Mouse (Mus musculus) embryonic facial prominence, embryonic 12.5 days (tissue): ENCODE results near the gene Lrp10. TPM values are rescaled to one million over a fixed set of nuclear protein-coding genes. Genes with fewer than 3 reads are reported as not detected.

Experiments
- ATAC-seq: fragments of 200-750 bp; cut with Nextera tagmentation; 2 replicates; pipeline ENCODE4 v1.8.0; 2017; ENCODE audit not compliant: insufficient number of reproducible peaks, insufficient read depth, low FRiP score, low TSS enrichment
- H3K27ac ChIP-seq: fragments of 300-500 bp; sonication (generic); 2 replicates; pipeline ENCODE4 v1.5.1; 2016; ENCODE audit warnings: mild to moderate bottlenecking
- H3K27me3 ChIP-seq: fragments of 300-500 bp; sonication (generic); 2 replicates; pipeline ENCODE4 v1.6.1; 2016; ENCODE audit warnings: mild to moderate bottlenecking, moderate library complexity
- H3K36me3 ChIP-seq: fragments of 300-500 bp; sonication (generic); 2 replicates; pipeline ENCODE4 v1.6.1; 2016; ENCODE audit warnings: mild to moderate bottlenecking
- H3K4me1 ChIP-seq: fragments of 300-500 bp; sonication (generic); 2 replicates; pipeline ENCODE4 v1.6.1; 2016
- H3K4me2 ChIP-seq: fragments of 300-500 bp; sonication (generic); replicated peaks from 2 replicates; pipeline ENCODE4 v1.6.1; 2016; ENCODE audit warnings: mild to moderate bottlenecking, moderate library complexity
- H3K4me3 ChIP-seq: fragments of 300-500 bp; sonication (generic); 2 replicates; pipeline ENCODE4 v1.5.1; 2016; ENCODE audit warnings: mild to moderate bottlenecking
- H3K9ac ChIP-seq: fragments of 300-500 bp; sonication (generic); 2 replicates; pipeline ENCODE4 v1.6.1; 2016; ENCODE audit warnings: mild to moderate bottlenecking, moderate library complexity
- H3K9me3 ChIP-seq: fragments of 300-500 bp; sonication (generic); 2 replicates; pipeline ENCODE4 v1.6.1; 2016; ENCODE audit warnings: mild to moderate bottlenecking, moderate library complexity
- WGBS: fragments of 180-500 bp; shearing (Covaris S2); methylation state at CpG from one replicate; pipeline ENCODE4 v1.1.7; 2016; 5-methylcytosine and 5-hydroxymethylcytosine counted together
- polyA plus RNA-seq: library from polyadenylated mRNA; unstranded; fragments of >200 nt; fragmentation: Nextera tagmentation; extraction: Ambion mirVana; gene quantifications from 2 replicates; pipeline ENCODE4 v1.2.1, GENCODE M21; 2016

The Lrp10 gene
- polyA plus RNA-seq, 1 experiment from 2014 or later: 34.6 TPM

GRCm38 (mm10) chr14:54481402-54481801 lies 17.5 kb downstream of the Lrp10 start:
- ATAC-seq: no peak
- peaks cover 37% of the 10 kb centered on the region for H3K27me3 ChIP-seq
- 77% methylated on average over 8 of the region's 8 CpGs for WGBS

GRCm38 (mm10) chr14:54482498-54482897 lies 18.6 kb downstream of the Lrp10 start:
- no peak overlapping the region for H3K4me3 ChIP-seq
- H3K27ac ChIP-seq: no peak overlapping the region
- WGBS: 30% methylated on average over 9 of the region's 9 CpGs
- peaks cover 27% of the 10 kb centered on the region for H3K27me3 ChIP-seq
- no peak overlapping the region for H3K9ac ChIP-seq
- H3K4me1 ChIP-seq: 0 out of 2 replicates have a peak, but pooled peaks cover 5% of the 10 kb centered on the region
- H3K36me3 ChIP-seq: no peaks in the 10 kb centered on the region
- H3K9me3 ChIP-seq: no peaks in the 10 kb centered on the region
- ATAC-seq: no peak
- no peak overlapping the region for H3K4me2 ChIP-seq

More at GRCm38 (mm10) chr14:54481402-54481801, 17.5 kb downstream of the Lrp10 start:
- H3K36me3 ChIP-seq: no peaks in the 10 kb centered on the region
- H3K4me3 ChIP-seq: no peak overlapping the region
- H3K4me1 ChIP-seq: peaks cover 10% of the 10 kb centered on the region; the same call in 1 of the 2 replicates
- no peak overlapping the region for H3K27ac ChIP-seq
- H3K4me2 ChIP-seq: no peak overlapping the region
- no peaks in the 10 kb centered on the region for H3K9me3 ChIP-seq
- no peak overlapping the region for H3K9ac ChIP-seq

- no peak overlapping the region for H3K4me2 ChIP-seq
- 89% methylated on average over 7 of the region's 7 CpGs for WGBS
- no peaks in the 10 kb centered on the region for H3K4me1 ChIP-seq
- H3K4me3 ChIP-seq: no peak overlapping the region
- H3K9ac ChIP-seq: no peak overlapping the region
- no peak overlapping the region for H3K27ac ChIP-seq
- peaks cover under 1% of the 10 kb centered on the region for H3K27me3 ChIP-seq
- no peaks in the 10 kb centered on the region for H3K36me3 ChIP-seq
- no peak for ATAC-seq
- H3K9me3 ChIP-seq: no peaks in the 10 kb centered on the region
Observed at GRCm38 (mm10) chr14:54485899-54486298, 22.0 kb downstream of the Lrp10 start.

GRCm38 (mm10) chr14:54487732-54488131 lies 23.8 kb downstream of the Lrp10 start:
- Histone ChIP-seq H3K9ac (no peak overlapping the region), H3K27me3 (no peaks in the 10 kb centered on the region; the same call in 1 of the 2 replicates), H3K4me2 (no peak overlapping the region), H3K4me1 (no peaks in the 10 kb centered on the region), H3K36me3 (no peaks in the 10 kb centered on the region), H3K9me3 (no peaks in the 10 kb centered on the region), H3K4me3 (no peak overlapping the region), H3K27ac (no peak overlapping the region)
- no peak for ATAC-seq
- 70% methylated on average over 2 of the region's 2 CpGs for WGBS

- Histone ChIP-seq H3K27me3 (no peaks in the 10 kb centered on the region; the same call in 1 of the 2 replicates), H3K9ac (no peak overlapping the region), H3K9me3 (no peaks in the 10 kb centered on the region), H3K4me2 (no peak overlapping the region), H3K36me3 (no peaks in the 10 kb centered on the region), H3K27ac (no peak overlapping the region), H3K4me1 (no peaks in the 10 kb centered on the region), H3K4me3 (no peak overlapping the region)
- no peak for ATAC-seq
Observed at GRCm38 (mm10) chr14:54488350-54488749, 24.4 kb downstream of the Lrp10 start.

GRCm38 (mm10) chr14:54492345-54493131 lies 28.6 kb downstream of the Lrp10 start:
- Histone ChIP-seq H3K4me2 (no peak overlapping the region), H3K36me3 (no peaks in the 10 kb centered on the region), H3K27ac (no peak overlapping the region), H3K4me1 (no peaks in the 10 kb centered on the region), H3K27me3 (no peaks in the 10 kb centered on the region), H3K4me3 (no peak overlapping the region), H3K9me3 (no peaks in the 10 kb centered on the region), H3K9ac (no peak overlapping the region)
- ATAC-seq: no peak
- 70% methylated on average over 18 of the region's 18 CpGs for WGBS

GRCm38 (mm10) chr14:54493236-54493635 lies 29.3 kb downstream of the Lrp10 start:
- H3K27me3 ChIP-seq: no peaks in the 10 kb centered on the region
- H3K4me3 ChIP-seq: no peak overlapping the region
- 92% methylated on average over 5 of the region's 5 CpGs for WGBS
- ATAC-seq: no peak
- H3K27ac ChIP-seq: no peak overlapping the region
- H3K9me3 ChIP-seq: no peaks in the 10 kb centered on the region
- H3K9ac ChIP-seq: no peak overlapping the region
- H3K36me3 ChIP-seq: no peaks in the 10 kb centered on the region
- H3K4me1 ChIP-seq: no peaks in the 10 kb centered on the region
- H3K4me2 ChIP-seq: no peak overlapping the region

- H3K4me1 ChIP-seq: no peaks in the 10 kb centered on the region
- no peaks in the 10 kb centered on the region for H3K27me3 ChIP-seq
- no peak overlapping the region for H3K9ac ChIP-seq
- ATAC-seq: no peak
- no peak overlapping the region for H3K4me2 ChIP-seq
- H3K27ac ChIP-seq: no peak overlapping the region
- H3K9me3 ChIP-seq: no peaks in the 10 kb centered on the region
- no peak overlapping the region for H3K4me3 ChIP-seq
- WGBS: 2% methylated on average over 3 of the region's 3 CpGs
- H3K36me3 ChIP-seq: no peaks in the 10 kb centered on the region
Observed at GRCm38 (mm10) chr14:54494234-54494633, 30.3 kb downstream of the Lrp10 start.

GRCm38 (mm10) chr14:54496706-54497105 lies 32.8 kb downstream of the Lrp10 start:
- Histone ChIP-seq H3K9me3 (no peaks in the 10 kb centered on the region), H3K36me3 (no peaks in the 10 kb centered on the region), H3K9ac (no peak overlapping the region), H3K4me2 (no peak overlapping the region), H3K4me3 (no peak overlapping the region), H3K27ac (no peak overlapping the region), H3K4me1 (no peaks in the 10 kb centered on the region), H3K27me3 (no peaks in the 10 kb centered on the region)
- no peak for ATAC-seq
- WGBS: 92% methylated on average over 14 of the region's 14 CpGs

- no peaks in the 10 kb centered on the region for H3K36me3 ChIP-seq
- H3K27me3 ChIP-seq: no peaks in the 10 kb centered on the region
- no peak overlapping the region for H3K9ac ChIP-seq
- ATAC-seq: no peak
- H3K4me3 ChIP-seq: no peak overlapping the region
- no peak overlapping the region for H3K27ac ChIP-seq
- no peaks in the 10 kb centered on the region for H3K4me1 ChIP-seq
- H3K9me3 ChIP-seq: no peaks in the 10 kb centered on the region
- 84% methylated on average over 2 of the region's 2 CpGs for WGBS
- no peak overlapping the region for H3K4me2 ChIP-seq
Observed at GRCm38 (mm10) chr14:54499330-54499729, 35.4 kb downstream of the Lrp10 start.

- no peak overlapping the region for H3K4me3 ChIP-seq
- 52% methylated on average over 2 of the region's 2 CpGs for WGBS
Observed at GRCm38 (mm10) chr14:54501365-54501764, 37.4 kb downstream of the Lrp10 start.

GRCm38 (mm10) chr14:54503092-54503491 lies 39.2 kb downstream of the Lrp10 start:
- ATAC-seq: no peak
- Histone ChIP-seq H3K4me2 (no peak overlapping the region), H3K9me3 (no peaks in the 10 kb centered on the region), H3K27ac (no peak overlapping the region), H3K4me1 (no peaks in the 10 kb centered on the region), H3K27me3 (no peaks in the 10 kb centered on the region), H3K36me3 (peaks cover 25% of the 10 kb centered on the region), H3K4me3 (no peak overlapping the region), H3K9ac (no peak overlapping the region)
- 84% methylated on average over 2 of the region's 2 CpGs for WGBS

More at GRCm38 (mm10) chr14:54501365-54501764, 37.4 kb downstream of the Lrp10 start:
- Histone ChIP-seq H3K9ac (no peak overlapping the region), H3K27me3 (no peaks in the 10 kb centered on the region), H3K9me3 (no peaks in the 10 kb centered on the region), H3K36me3 (peaks cover 7% of the 10 kb centered on the region), H3K4me1 (no peaks in the 10 kb centered on the region), H3K4me2 (no peak overlapping the region), H3K27ac (no peak overlapping the region)
- no peak for ATAC-seq
